Mouse (Mus musculus) testis, postnatal 14 days (tissue): Measurements from ENCODE around the gene Dennd4b.
"Not testable (repeated sequence)": the region's sequence is repeated elsewhere in the genome, so short reads cannot be mapped to it uniquely, and the experiment has no call there.

ENCODE experiments used
- DNase-seq: peaks from one replicate; pipeline ENCODE4 v3.0.0; 2021; ENCODE audit warnings: low spot score

The Dennd4b gene

GRCm38 (mm10) chr3:90265034-90265931 lies at the start of gene Dennd4b:
Dennd4b (plus strand) TSS chr3:90265185.
- DNase-seq: peak; percentile 87

- no peak for DNase-seq
Measured at GRCm38 (mm10) chr3:90215825-90216380, 49.1 kb upstream of the Dennd4b start.

- no peak for DNase-seq
Measured at GRCm38 (mm10) chr3:90220088-90220487, 44.9 kb upstream of the Dennd4b start.

- DNase-seq: peak; percentile 74
Measured at GRCm38 (mm10) chr3:90220531-90220951, 44.4 kb upstream of the Dennd4b start.

GRCm38 (mm10) chr3:90221123-90221522 lies 43.9 kb upstream of the Dennd4b start:
- no peak for DNase-seq

DNA sequence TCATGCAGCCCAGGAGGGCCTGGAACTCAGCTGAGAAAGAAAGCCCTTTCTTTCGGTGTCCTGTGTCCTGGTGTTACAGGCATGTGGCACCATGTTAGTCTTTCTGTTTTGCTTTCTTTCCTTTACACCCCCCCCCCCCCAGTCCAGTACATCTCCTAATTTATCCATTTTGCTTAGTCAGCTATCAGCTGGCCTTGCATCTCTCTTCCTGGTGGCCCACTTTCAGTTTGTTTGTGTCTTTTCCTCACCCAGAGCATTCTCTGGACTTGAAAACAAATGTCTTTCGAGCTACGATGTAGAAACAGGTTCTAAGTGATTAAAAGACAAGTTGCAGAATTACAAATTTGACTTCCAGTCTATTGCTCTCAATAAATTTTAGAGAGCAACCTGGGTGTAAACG lies 42.5 kb upstream of the Dennd4b start:
- DNase-seq: no peak

DNA sequence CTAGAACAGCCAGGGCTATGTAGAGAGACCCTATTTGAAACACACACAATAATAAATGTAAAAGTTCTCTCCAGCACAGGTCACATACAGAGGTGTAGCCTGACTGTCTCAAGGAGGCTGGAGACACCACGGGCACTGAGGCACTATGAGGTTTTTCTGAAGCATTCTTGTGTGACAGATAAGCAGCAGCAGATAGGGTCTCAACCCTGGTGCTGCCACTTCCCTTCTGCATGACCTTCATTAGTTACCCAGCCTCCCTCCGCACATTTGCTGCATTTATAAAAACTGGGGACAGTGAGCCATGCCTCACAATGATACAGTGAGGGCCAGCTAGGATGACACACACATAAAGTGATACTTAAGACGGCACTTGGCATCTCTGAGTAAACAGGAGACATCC lies 42.0 kb upstream of the Dennd4b start:
- DNase-seq: no peak

DNA sequence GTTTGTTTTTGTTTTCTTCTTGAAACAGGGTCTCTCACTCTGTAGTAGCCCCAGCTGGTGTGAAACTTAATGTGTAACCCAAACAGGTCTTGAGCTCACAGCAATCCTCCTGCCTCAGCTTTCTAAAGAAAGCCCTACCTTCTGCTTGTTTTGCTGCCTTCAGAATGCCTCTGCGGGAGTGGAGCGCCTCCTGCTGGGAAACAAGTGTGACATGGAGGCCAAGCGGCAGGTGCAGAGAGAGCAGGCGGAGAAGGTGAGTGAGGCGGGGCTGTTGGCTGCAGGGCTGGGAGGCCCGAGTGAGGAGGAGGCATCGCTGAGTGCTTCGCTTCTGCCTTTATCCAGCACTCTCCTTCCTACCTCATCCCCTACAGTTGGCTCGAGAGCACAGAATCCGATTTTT lies 40.7 kb upstream of the Dennd4b start:
- DNase-seq: no peak

DNA sequence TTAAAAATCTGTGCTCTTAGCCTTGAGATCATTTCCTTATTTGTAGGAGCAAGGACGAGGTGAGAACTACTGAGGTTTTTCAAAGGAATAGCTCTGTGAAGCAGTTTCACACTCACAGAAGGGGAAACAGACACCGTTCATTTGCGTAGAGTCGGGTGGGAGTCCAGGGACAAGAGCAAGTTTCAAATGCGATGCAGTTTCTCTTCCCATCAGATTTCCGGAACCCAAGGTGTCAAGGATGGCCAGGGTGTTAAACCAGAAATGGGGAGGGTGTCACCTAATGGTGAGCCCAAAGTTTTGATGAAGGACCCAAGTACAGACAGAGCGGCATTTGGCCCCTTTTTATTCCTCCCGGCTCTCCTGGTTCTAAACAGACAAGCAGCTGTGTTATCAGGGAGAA lies 33.9 kb upstream of the Dennd4b start:
- no peak for DNase-seq

DNA sequence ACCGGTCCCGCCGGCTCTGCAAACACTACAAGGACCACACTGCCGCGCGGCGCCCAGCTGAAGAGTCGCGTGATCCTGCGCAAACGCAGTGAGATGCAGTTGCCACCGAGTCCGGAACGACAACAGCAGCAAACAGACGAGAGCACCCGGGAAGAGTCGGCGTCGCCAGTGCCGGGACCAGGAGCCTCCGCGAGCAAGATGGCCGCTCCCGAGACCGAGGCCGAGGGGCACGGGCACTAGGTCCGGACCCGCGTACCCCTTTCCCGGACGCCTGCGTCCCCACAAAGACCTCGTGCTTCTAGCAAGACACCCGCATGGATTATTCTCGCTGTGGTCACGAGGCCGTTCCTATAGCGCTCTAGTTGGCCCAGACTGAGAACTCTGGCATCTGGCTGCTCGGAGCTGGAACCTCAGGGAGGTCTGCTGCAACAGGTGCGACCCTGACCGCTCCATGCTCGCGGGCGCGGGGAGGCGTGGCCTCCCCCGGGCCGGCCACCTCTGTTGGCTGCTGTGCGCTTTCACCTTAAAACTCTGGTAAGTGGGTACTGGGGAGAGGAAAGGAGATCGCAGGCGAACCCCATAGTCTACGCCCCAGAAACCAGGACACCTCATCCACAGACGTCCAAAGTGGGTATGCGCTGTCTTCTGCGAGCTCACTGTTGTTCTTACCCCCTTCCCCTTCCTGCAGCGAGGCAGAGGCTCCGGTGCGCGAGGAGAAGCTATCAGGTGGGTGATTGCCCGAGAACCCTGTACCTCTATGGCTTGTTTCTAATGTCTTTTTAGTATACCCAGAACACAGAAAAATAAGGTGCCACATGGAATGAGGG lies 33.3 kb upstream of the Dennd4b start, which contains the start of gene Jtb:
Jtb (plus strand) TSS at position 91 of the 827 bp plus-strand sequence.
- DNase-seq: peak; percentile 93

DNA sequence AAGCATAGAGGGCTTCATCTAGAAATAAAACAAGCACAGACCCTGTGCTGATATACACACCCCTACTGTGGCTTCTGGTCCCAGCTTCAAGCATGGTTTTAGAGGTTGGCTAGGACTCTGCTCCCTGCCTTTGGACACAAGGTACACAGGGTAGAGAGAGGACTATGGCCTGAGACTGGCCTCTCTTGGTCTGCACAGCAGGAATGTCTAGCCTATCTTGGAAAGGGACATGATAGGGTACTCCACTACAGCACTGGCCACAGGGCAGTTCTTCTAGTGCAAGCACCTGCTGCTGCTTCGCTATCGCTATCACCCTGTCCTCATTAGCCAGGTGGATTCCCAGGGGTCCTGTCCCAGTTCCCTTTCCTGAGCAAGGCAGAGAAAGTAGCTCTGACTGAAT lies 23.7 kb upstream of the Dennd4b start:
- DNase-seq: no peak

- no peak for DNase-seq
Measured at GRCm38 (mm10) chr3:90241669-90242358, 23.2 kb upstream of the Dennd4b start.

GRCm38 (mm10) chr3:90242984-90243775 lies 21.8 kb upstream of the Dennd4b start, which contains the start of gene Creb3l4:
Creb3l4 (minus strand) TSS chr3:90243512.
- DNase-seq: peak; percentile 56

- no peak for DNase-seq
Measured at GRCm38 (mm10) chr3:90245406-90245805, 19.6 kb upstream of the Dennd4b start.

GRCm38 (mm10) chr3:90247630-90247959 lies 17.4 kb upstream of the Dennd4b start:
- DNase-seq: no peak

- DNase-seq: peak; percentile 92
Measured at GRCm38 (mm10) chr3:90247960-90248745, 16.8 kb upstream of the Dennd4b start, which contains the start of gene Slc39a1. Slc39a1 (plus strand) TSS chr3:90248172.

- no peak for DNase-seq
Measured at GRCm38 (mm10) chr3:90248746-90249100, 16.3 kb upstream of the Dennd4b start.

DNA sequence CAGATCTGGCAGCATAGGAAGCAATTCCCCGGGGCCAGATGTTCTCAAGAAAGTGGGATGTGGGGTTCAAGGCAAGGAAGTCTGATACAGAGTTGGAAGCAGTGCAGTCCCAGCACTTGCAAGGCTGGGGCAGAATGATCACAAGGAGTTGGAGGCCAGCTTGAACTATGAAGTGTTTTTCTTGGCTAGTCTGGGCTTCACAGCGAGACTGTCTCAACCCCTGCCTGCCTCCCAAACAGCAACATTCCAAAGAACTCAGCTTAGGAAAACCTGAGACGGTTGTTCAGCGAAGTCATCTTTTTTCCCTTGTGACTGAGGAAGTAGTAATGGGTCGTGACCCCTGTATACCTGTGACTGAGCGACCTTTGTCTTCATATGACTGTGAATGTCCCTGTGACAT lies 14.2 kb upstream of the Dennd4b start:
- DNase-seq: no peak

- DNase-seq: not testable (repeated sequence)
Measured at GRCm38 (mm10) chr3:90251731-90252226, 13.2 kb upstream of the Dennd4b start.

GRCm38 (mm10) chr3:90252659-90253058 lies 12.3 kb upstream of the Dennd4b start:
- DNase-seq: not testable (repeated sequence)
